Mouse (Mus musculus): Measurements from ENCODE around the gene Otx2. TPM values are rescaled to one million over a fixed set of nuclear protein-coding genes. Genes with fewer than 3 reads are reported as not detected.
A peak's percentile ranks its signal among the peaks of the same experiment; 100 is the strongest.

The Otx2 gene
- 1.1 TPM in 1 of 2 replicates, not detected in the other for polyA plus RNA-seq (2015; fragmentation: Nextera tagmentation; extraction: Ambion mirVana)

GRCm38 (mm10) chr14:48673541-48673940 lies at the start of gene Otx2:
Otx2 (minus strand) TSS chr14:48673819.
- Histone ChIP-seq H3K4me2 (no peak within 1 kb of the TSS), H3K9me3 (no peaks in the 10 kb centered on the region), H3K4me1 (replicated peaks) (peaks cover 4% of the 10 kb centered on the region; the same call in 1 of the 2 replicates), H3K27ac (replicated peaks) (no peak within 1 kb of the TSS), H3K9ac (no peak within 1 kb of the TSS), H3K4me3 (no peak within 1 kb of the TSS), H3K27me3 (peaks cover 98% of the 10 kb centered on the region), H3K36me3 (no peaks in the 10 kb centered on the region)
- under 1% methylated on average over 27 of the region's 27 CpGs for WGBS
- ATAC-seq (ENCODE audit: low read depth): no peak

DNA sequence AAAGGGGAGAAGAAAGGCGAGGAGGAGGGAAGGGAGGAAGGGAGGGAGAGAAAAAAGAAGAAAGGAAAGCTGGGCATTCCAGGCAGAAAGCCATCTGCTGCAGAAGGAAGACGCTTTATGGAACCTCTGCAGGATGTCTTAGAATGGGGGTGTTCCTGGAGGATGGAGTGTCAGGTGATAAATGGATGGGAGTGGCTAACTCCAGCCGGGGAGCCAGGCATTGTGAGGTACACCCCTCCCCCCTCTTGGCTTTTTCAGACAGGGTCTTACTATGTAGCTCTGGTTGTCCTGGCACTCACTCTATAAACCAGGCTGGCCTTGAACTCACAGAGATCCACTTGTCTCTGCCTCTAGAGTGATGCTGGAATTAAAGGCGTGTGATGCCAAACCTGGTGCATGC lies 49.1 kb upstream of the Otx2 start:
- H3K36me3 ChIP-seq: no peaks in the 10 kb centered on the region
- no peaks in the 10 kb centered on the region; the same call in 1 of the 2 replicates for H3K27me3 ChIP-seq
- H3K27ac ChIP-seq (replicated peaks): no peak overlapping the region
- H3K9me3 ChIP-seq: no peaks in the 10 kb centered on the region
- H3K9ac ChIP-seq: no peak overlapping the region
- 24% methylated on average over 4 of the region's 4 CpGs for WGBS
- H3K4me1 ChIP-seq (replicated peaks): no peaks in the 10 kb centered on the region
- no peak overlapping the region for H3K4me2 ChIP-seq
- no peak for ATAC-seq (ENCODE audit: low read depth)
- no peak overlapping the region for H3K4me3 ChIP-seq

- Histone ChIP-seq H3K27ac (replicated peaks) (no peak overlapping the region), H3K36me3 (no peaks in the 10 kb centered on the region), H3K9me3 (no peaks in the 10 kb centered on the region), H3K9ac (no peak overlapping the region), H3K4me1 (replicated peaks) (no peaks in the 10 kb centered on the region), H3K27me3 (no peaks in the 10 kb centered on the region; the same call in 1 of the 2 replicates), H3K4me2 (no peak overlapping the region), H3K4me3 (no peak overlapping the region)
- 86% methylated on average over 3 of the region's 3 CpGs for WGBS
- ATAC-seq (ENCODE audit: low read depth): no peak
Observed at GRCm38 (mm10) chr14:48719296-48719695, 45.7 kb upstream of the Otx2 start.

GRCm38 (mm10) chr14:48717632-48718279 lies 44.1 kb upstream of the Otx2 start:
- ATAC-seq (ENCODE audit: low read depth): no peak

GRCm38 (mm10) chr14:48716456-48716855 lies 42.8 kb upstream of the Otx2 start:
- Histone ChIP-seq H3K27me3 (peaks cover 16% of the 10 kb centered on the region; the same call in 1 of the 2 replicates), H3K36me3 (no peaks in the 10 kb centered on the region), H3K4me3 (no peak overlapping the region), H3K4me1 (replicated peaks) (no peaks in the 10 kb centered on the region), H3K27ac (replicated peaks) (no peak overlapping the region), H3K4me2 (no peak overlapping the region), H3K9me3 (no peaks in the 10 kb centered on the region), H3K9ac (no peak overlapping the region)
- 90% methylated on average over 4 of the region's 4 CpGs for WGBS
- no peak for ATAC-seq (ENCODE audit: low read depth)

More at GRCm38 (mm10) chr14:48717632-48718279, 44.1 kb upstream of the Otx2 start:
- no peak overlapping the region for H3K27ac ChIP-seq (replicated peaks)
- no peaks in the 10 kb centered on the region for H3K9me3 ChIP-seq
- H3K4me1 ChIP-seq (replicated peaks): no peaks in the 10 kb centered on the region
- H3K36me3 ChIP-seq: no peaks in the 10 kb centered on the region
- H3K27me3 ChIP-seq: peaks cover 7% of the 10 kb centered on the region; the same call in 1 of the 2 replicates
- no peak overlapping the region for H3K9ac ChIP-seq
- no peak overlapping the region for H3K4me3 ChIP-seq
- no peak overlapping the region for H3K4me2 ChIP-seq
- 88% methylated on average over 8 of the region's 8 CpGs for WGBS

GRCm38 (mm10) chr14:48710871-48711370 lies 37.3 kb upstream of the Otx2 start:
- Histone ChIP-seq H3K9ac (no peak overlapping the region), H3K9me3 (no peaks in the 10 kb centered on the region), H3K36me3 (no peaks in the 10 kb centered on the region), H3K27me3 (peaks cover 68% of the 10 kb centered on the region), H3K4me1 (replicated peaks) (peaks cover 17% of the 10 kb centered on the region), H3K4me3 (no peak overlapping the region), H3K27ac (replicated peaks) (no peak overlapping the region), H3K4me2 (no peak overlapping the region)
- ATAC-seq (ENCODE audit: low read depth): 0 out of 2 replicates have a peak, but pooled peaks have one; percentile 59
- WGBS: 71% methylated on average over 13 of the region's 13 CpGs

DNA sequence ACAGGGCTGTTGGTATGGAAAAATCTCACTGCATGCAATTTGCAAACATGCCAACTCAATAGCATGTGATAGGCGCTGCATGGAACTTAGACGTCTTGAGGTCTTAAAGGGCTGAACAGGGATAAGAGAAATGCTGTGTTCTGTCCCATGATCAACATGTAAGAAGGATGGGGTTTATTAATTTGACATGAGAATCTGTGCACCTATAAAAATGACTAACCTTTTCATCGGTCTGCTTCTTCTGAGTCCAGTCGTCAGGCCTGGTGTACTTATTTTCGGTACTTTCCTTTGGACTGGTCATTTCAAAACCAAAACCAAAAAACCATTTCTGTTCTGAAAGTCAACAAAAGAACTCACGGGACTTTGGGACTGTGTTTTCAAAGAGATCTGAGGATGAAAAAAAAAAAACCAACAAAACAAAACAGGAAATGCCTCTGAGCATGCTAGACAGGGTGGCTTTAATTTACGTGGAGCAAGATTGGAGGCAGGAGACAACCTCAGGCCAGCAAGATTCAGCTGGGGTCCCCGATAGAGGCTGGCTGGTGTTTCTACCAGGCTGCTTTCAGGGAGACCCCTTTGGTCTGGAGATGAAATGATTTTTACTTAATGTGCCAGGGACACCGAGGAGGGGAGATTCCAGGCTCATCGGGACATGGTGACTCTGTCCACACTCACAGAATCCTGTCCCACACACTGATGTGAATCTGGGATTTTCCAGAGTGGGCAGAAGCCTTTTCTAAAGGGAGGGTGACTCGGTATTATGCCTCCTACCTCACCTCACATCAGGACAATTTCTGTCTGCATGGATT lies 36.6 kb upstream of the Otx2 start:
- Histone ChIP-seq H3K9me3 (no peaks in the 10 kb centered on the region), H3K27ac (replicated peaks) (no peak overlapping the region), H3K27me3 (peaks cover 75% of the 10 kb centered on the region), H3K4me3 (0 out of 2 replicates have a peak overlapping the region, but pooled peaks have one; percentile 19), H3K4me2 (peak overlapping the region; percentile 49; the same call in 1 of the 2 replicates), H3K4me1 (replicated peaks) (peaks cover 17% of the 10 kb centered on the region), H3K36me3 (no peaks in the 10 kb centered on the region), H3K9ac (no peak overlapping the region)
- WGBS: 32% methylated on average over 11 of the region's 11 CpGs
- 0 out of 2 replicates have a peak, but pooled peaks have one; percentile 9 for ATAC-seq (ENCODE audit: low read depth)

DNA sequence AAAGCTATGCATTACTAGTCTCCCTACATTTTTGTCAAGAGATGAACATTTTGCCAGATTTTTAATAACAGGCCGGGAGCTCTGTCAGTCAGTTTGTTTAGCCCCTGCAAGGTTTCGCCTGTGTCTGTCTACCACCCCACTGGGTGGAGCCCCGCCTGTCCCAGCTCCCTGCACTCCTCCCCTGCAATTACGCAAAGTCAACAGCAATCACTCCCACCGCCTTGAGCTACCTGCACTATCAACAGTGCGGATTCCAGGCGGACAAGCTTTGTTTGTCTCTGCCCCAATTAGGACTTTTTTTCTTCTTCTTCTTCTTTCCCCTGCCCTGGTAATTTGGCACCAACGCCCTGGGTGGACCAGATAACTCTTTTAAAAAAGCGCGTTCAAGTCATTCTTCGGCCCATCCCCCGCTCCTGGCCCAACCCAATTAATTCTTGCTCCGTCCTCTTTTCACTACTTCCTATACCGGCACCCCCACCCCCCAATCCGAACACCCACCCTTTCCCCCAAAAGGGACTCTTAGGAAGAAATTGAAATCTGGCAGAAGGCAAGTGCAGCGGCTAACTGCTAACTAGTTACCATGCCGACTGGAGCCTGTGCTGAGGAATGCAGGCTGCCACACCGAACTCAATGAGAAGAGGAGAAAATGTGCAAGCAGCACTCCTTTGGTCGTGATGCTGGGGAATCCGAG lies 35.9 kb upstream of the Otx2 start:
- Histone ChIP-seq H3K4me3 (peak overlapping the region; percentile 19; the same call in 1 of the 2 replicates), H3K36me3 (no peaks in the 10 kb centered on the region), H3K27me3 (peaks cover 82% of the 10 kb centered on the region), H3K9ac (no peak overlapping the region), H3K27ac (replicated peaks) (peak overlapping the region; percentile 23; the same call in 1 of the 2 replicates), H3K4me2 (peak overlapping the region; percentile 49), H3K9me3 (no peaks in the 10 kb centered on the region), H3K4me1 (replicated peaks) (peaks cover 17% of the 10 kb centered on the region)
- under 1% methylated on average over 20 of the region's 20 CpGs for WGBS
- peak; percentile 92 for ATAC-seq (ENCODE audit: low read depth)

- 5% methylated on average over 6 of the region's 6 CpGs for WGBS
Observed at GRCm38 (mm10) chr14:48707844-48708383, 34.3 kb upstream of the Otx2 start.

GRCm38 (mm10) chr14:48707391-48707790 lies 33.8 kb upstream of the Otx2 start:
- WGBS: 52% methylated on average over 5 of the region's 5 CpGs
- H3K36me3 ChIP-seq: no peaks in the 10 kb centered on the region
- no peak overlapping the region for H3K9ac ChIP-seq
- no peaks in the 10 kb centered on the region for H3K9me3 ChIP-seq
- no peak for ATAC-seq (ENCODE audit: low read depth)
- no peak overlapping the region for H3K4me3 ChIP-seq
- peaks cover 17% of the 10 kb centered on the region for H3K4me1 ChIP-seq (replicated peaks)
- no peak overlapping the region for H3K27ac ChIP-seq (replicated peaks)
- H3K27me3 ChIP-seq: peaks cover 91% of the 10 kb centered on the region
- H3K4me2 ChIP-seq: no peak overlapping the region

More at GRCm38 (mm10) chr14:48707844-48708383, 34.3 kb upstream of the Otx2 start:
- Histone ChIP-seq H3K27me3 (peaks cover 89% of the 10 kb centered on the region), H3K4me2 (no peak overlapping the region), H3K27ac (replicated peaks) (no peak overlapping the region), H3K36me3 (no peaks in the 10 kb centered on the region), H3K4me1 (replicated peaks) (peaks cover 17% of the 10 kb centered on the region), H3K9me3 (no peaks in the 10 kb centered on the region), H3K4me3 (no peak overlapping the region), H3K9ac (no peak overlapping the region)
- ATAC-seq (ENCODE audit: low read depth): no peak

DNA sequence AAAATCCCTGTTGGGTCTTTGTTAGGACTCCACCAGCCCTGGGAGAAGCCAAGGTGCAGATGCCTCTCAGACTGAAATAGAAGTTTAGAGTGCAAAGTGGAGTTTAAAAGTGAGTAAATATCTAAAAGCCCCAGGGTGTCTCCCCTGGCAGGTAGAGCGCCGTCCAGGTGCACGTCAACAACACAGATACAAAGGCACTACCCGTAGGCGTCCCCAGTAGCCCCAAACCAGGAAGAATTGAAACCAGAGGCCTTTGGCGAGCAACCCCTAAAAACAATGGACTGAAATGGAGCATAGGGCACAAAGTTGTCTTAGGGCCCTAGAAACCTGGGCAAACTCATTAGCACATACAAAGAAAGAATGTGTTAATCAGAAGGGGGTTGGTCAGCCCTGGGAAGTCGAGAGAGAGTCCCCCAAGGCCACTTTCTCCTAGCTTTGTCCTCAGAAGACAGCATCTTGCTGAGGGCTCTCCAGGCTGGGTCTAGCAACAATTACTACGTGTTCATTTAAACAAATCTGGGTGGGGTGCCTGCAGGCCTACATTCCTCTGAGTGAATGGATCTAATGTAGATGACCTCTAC lies 27.3 kb upstream of the Otx2 start:
- H3K36me3 ChIP-seq: no peaks in the 10 kb centered on the region
- no peak overlapping the region for H3K4me3 ChIP-seq
- no peak for ATAC-seq (ENCODE audit: low read depth)
- no peak overlapping the region for H3K9ac ChIP-seq
- no peak overlapping the region for H3K4me2 ChIP-seq
- no peak overlapping the region for H3K27ac ChIP-seq (replicated peaks)
- no peaks in the 10 kb centered on the region for H3K9me3 ChIP-seq
- WGBS: 13% methylated on average over 8 of the region's 8 CpGs
- peaks cover 66% of the 10 kb centered on the region for H3K27me3 ChIP-seq
- no peaks in the 10 kb centered on the region for H3K4me1 ChIP-seq (replicated peaks)
